Mouse (Mus musculus): ENCODE measurements at regions not wholly inside any gene's neighbourhood (a gene's known extent, or its start where the extent isn't known, plus 50 kb on each side); places are given as distances from the start of the nearest gene placed in this dataset.

DNA sequence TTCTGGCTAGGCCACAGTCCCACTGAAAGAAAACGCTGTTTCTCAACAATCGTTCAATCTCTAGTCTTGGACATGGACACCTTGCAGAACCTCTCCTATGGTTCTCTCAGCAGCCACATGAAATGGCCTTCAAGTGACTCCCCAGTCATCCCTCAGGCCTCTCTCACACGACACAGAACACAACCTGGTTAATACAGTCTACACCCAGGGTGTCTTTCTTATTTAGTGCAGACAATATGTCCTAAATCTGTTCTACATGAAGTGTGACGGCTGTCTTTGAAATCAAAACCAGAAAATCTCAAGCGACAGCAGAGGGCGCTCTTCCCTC is 75.2 kb upstream of the Egfl6 start:
- 33% methylated on average over 6 of the region's 6 CpGs for WGBS
- Histone ChIP-seq H3K36me3 (ENCODE audit: control insufficient read depth, insufficient read depth, low read length) (no peaks in the 10 kb centered on the region), H3K9ac (ENCODE audit: low read length) (no peak overlapping the region), H3K4me2 (no peak overlapping the region), H3K4me3 (ENCODE audit: low read depth, low read length) (no peak overlapping the region), H3K27ac (ENCODE audit: low read depth, low read length) (no peak overlapping the region; the same call in 1 of the 2 replicates), H3K27me3 (ENCODE audit: control insufficient read depth, insufficient read depth, low read length) (peaks cover 6% of the 10 kb centered on the region; the same call in 1 of the 2 replicates), H3K9me3 (ENCODE audit: control insufficient read depth, low read length) (no peaks in the 10 kb centered on the region), H3K4me1 (ENCODE audit: control insufficient read depth, insufficient read depth, low read length) (peaks cover 2% of the 10 kb centered on the region; the same call in 1 of the 2 replicates)
- peak; percentile 49; the same call in 1 of the 2 replicates for ATAC-seq (ENCODE audit: low FRiP score)
- no peak for DNase-seq (ENCODE audit: low spot score, missing footprints)

DNA sequence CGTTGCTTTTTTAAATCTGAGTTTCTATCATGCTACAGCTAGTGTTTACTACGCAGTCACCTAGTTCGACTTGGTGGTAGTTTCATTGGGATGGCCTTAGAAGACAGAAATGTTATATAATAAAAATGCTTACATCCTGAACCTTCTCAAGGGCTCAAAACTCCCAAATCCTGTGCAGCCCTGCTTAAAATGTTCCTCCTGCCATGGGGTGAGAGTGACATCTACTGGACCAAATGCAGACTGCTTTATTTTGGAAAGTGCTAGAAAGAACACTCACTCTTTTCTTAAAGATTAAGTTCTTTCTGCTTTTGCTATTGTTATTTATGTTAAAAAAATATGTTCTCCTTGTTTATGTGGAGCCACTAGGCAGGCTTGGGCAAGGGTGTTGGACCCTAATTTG is 66.9 kb upstream of the Egfl6 start:
- H3K27me3 ChIP-seq (ENCODE audit: control insufficient read depth, insufficient read depth, low read length), result peaks cover 5% of the 10 kb centered on the region
- no peak overlapping the region for H3K4me2 ChIP-seq
- H3K27ac ChIP-seq (ENCODE audit: low read depth, low read length), result no peak overlapping the region
- H3K4me1 ChIP-seq (ENCODE audit: control insufficient read depth, insufficient read depth, low read length), result no peaks in the 10 kb centered on the region
- WGBS, result 61% methylated on average over 3 of the region's 3 CpGs
- no peaks in the 10 kb centered on the region for H3K9me3 ChIP-seq (ENCODE audit: control insufficient read depth, low read length)
- H3K9ac ChIP-seq (ENCODE audit: low read length), result no peak overlapping the region
- H3K36me3 ChIP-seq (ENCODE audit: control insufficient read depth, insufficient read depth, low read length), result no peaks in the 10 kb centered on the region
- H3K4me3 ChIP-seq (ENCODE audit: low read depth, low read length), result no peak overlapping the region
- ATAC-seq (ENCODE audit: low FRiP score) (no peak), DNase-seq (ENCODE audit: low spot score, missing footprints) (peak; percentile 90)

DNA sequence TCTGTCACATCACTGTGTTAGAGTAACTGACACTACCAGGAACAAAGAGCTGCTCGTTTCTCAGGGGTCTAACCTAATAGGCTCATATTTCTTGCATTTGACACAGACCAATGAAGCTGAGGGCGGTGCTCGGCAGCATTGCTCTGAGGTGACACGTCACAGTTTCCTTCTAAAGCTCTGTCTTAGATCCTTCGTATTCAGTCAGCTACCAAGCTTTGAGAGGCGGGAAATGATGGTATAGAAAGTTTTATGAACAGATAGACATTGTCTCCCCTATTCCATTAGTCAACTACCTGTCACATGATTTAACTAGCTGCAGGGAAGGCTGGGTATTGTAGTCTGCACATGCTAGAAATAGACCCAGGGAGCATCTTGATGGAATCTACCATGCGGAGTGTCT is 60.2 kb upstream of the Egfl6 start:
- WGBS, result 73% methylated on average over 7 of the region's 7 CpGs
- Histone ChIP-seq H3K9ac (ENCODE audit: low read length) (no peak overlapping the region), H3K27me3 (ENCODE audit: control insufficient read depth, insufficient read depth, low read length) (no peaks in the 10 kb centered on the region; the same call in none of the 2 replicates), H3K4me2 (no peak overlapping the region), H3K4me3 (ENCODE audit: low read depth, low read length) (no peak overlapping the region), H3K36me3 (ENCODE audit: control insufficient read depth, insufficient read depth, low read length) (no peaks in the 10 kb centered on the region), H3K9me3 (ENCODE audit: control insufficient read depth, low read length) (no peaks in the 10 kb centered on the region), H3K4me1 (ENCODE audit: control insufficient read depth, insufficient read depth, low read length) (no peaks in the 10 kb centered on the region), H3K27ac (ENCODE audit: low read depth, low read length) (no peak overlapping the region)
- DNase-seq (ENCODE audit: low spot score, missing footprints) (no peak), ATAC-seq (ENCODE audit: low FRiP score) (no peak)

DNA sequence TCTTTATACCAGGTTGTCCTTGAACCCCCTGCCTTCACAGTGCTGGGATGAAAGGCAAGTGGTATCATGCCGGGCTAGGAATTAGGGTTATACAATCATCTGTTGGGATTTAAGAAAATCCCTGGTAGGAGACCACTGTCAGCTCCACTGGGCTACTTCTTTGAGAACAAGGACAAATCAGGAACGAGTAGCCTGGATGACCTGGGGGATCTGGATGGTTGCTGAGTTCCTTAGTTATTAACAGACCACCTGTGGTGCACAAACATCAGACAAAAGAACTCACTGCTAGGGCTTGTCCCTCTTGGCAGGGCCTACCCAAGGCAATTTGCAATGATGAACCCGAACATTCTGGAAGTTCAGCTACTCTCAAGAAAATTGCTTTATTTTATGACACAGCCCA is 55.7 kb upstream of the Egfl6 start:
- no peak overlapping the region for H3K9ac ChIP-seq (ENCODE audit: low read length)
- H3K9me3 ChIP-seq (ENCODE audit: control insufficient read depth, low read length), result no peaks in the 10 kb centered on the region
- H3K4me3 ChIP-seq (ENCODE audit: low read depth, low read length), result no peak overlapping the region
- H3K36me3 ChIP-seq (ENCODE audit: control insufficient read depth, insufficient read depth, low read length), result no peaks in the 10 kb centered on the region
- no peaks in the 10 kb centered on the region; the same call in 1 of the 2 replicates for H3K27me3 ChIP-seq (ENCODE audit: control insufficient read depth, insufficient read depth, low read length)
- ATAC-seq (ENCODE audit: low FRiP score) (no peak), DNase-seq (ENCODE audit: low spot score, missing footprints) (no peak)
- H3K4me2 ChIP-seq, result no peak overlapping the region
- no peaks in the 10 kb centered on the region for H3K4me1 ChIP-seq (ENCODE audit: control insufficient read depth, insufficient read depth, low read length)
- 43% methylated on average over 3 of the region's 3 CpGs for WGBS
- no peak overlapping the region for H3K27ac ChIP-seq (ENCODE audit: low read depth, low read length)

DNA sequence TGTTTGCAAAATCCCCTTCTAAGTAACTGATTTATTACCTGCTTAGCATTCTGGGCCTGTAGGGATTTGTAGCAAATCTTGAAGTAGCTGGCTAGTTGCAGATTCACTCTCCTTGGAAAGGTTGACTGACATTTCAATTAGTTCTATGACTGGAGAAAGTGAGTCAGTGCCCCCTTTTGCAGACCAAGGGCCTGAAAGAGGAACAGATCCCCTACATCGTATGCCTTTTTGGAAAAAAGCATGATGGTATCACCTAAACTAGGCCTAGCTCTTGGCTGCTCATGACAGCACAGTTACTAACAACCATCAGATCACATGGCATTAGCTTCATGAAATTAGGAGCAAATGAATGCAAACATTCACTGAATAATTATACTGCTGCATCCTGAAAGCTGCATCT is 54.7 kb upstream of the Egfl6 start:
- Histone ChIP-seq H3K36me3 (ENCODE audit: control insufficient read depth, insufficient read depth, low read length) (no peaks in the 10 kb centered on the region), H3K27me3 (ENCODE audit: control insufficient read depth, insufficient read depth, low read length) (no peaks in the 10 kb centered on the region; the same call in 1 of the 2 replicates), H3K4me3 (ENCODE audit: low read depth, low read length) (no peak overlapping the region)

More for the DNA sequence above, 54.7 kb upstream of the Egfl6 start:
- DNase-seq (ENCODE audit: low spot score, missing footprints) (no peak), ATAC-seq (ENCODE audit: low FRiP score) (no peak)
- Histone ChIP-seq H3K4me1 (ENCODE audit: control insufficient read depth, insufficient read depth, low read length) (no peaks in the 10 kb centered on the region), H3K27ac (ENCODE audit: low read depth, low read length) (no peak overlapping the region), H3K4me2 (no peak overlapping the region), H3K9me3 (ENCODE audit: control insufficient read depth, low read length) (no peaks in the 10 kb centered on the region), H3K9ac (ENCODE audit: low read length) (no peak overlapping the region)
- WGBS, result 80% methylated on average over 1 of the region's 1 CpGs

All from midbrain, embryonic 11.5 days (tissue).